Mouse (Mus musculus) WW6 (cell line): Measurements from ENCODE around the gene Zfp2.

Source experiments
- DNase-seq: peaks from one replicate; pipeline ENCODE4 v3.0.0-alpha.2; 2013; ENCODE audit warnings: low read depth, low spot score

The Zfp2 gene

GRCm38 (mm10) chr11:50878641-50879040, 37.3 kb downstream of the Zfp2 start:
- DNase-seq: no peak

- DNase-seq: no peak
These were observed 64.9 kb downstream of the Zfp2 start for GRCm38 (mm10) chr11:50850989-50851601.

- DNase-seq: no peak
These were observed 65.7 kb downstream of the Zfp2 start, which contains the start of gene Grm6 for GRCm38 (mm10) chr11:50850177-50850735. Grm6 (plus strand) TSS chr11:50850685.

GRCm38 (mm10) chr11:50849310-50849709, 66.7 kb downstream of the Zfp2 start:
- no peak for DNase-seq
